Mouse (Mus musculus) brain, adult 2 months (tissue): ENCODE measurements at regions not wholly inside any gene's neighbourhood (a gene's known extent, or its start where the extent isn't known, plus 50 kb on each side); places are given as distances from the start of the nearest gene placed in this dataset.
A peak's percentile ranks its signal among the peaks of the same experiment; 100 is the strongest.

Source experiments
- DNase-seq: peaks from one replicate; pipeline ENCODE4 v3.0.0; 2011; ENCODE audit warnings: low read depth, low spot score

DNA sequence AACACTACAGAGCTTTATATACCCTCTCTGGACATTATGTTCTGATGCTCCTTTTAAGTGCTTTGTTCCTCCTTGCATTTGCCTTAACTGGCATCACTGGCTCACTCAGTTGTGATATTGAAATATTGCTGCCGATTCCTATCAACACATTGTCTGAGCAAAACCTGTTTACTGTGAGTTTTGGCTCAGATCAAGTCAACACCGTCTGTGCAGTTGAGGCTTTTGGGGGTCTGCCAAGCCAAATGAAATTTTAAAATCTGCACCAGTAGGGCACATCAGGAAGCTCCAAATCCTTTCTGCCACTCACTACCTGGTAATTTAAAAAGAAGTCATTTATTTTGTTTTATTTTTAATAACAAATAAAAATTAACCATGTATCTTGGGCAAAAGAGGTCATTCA is 482.6 kb upstream of the Gm20594 start:
- DNase-seq = peak; percentile 28
